Comparison of ENCODE assay signal across 8 mouse cellular contexts in genomic region chr3:108554587-108555312, GRCm38 (mm10). TPM values are rescaled to one million over a fixed set of nuclear protein-coding genes. Genes with fewer than 3 reads are reported as not detected.
DNase-seq lines count a peak whose midpoint lies in the region; ATAC-seq lines count a peak whose summit lies in the region.

No protein-coding gene starts in this region.

- peak overlapping the region; percentile 76 for H3K4me3 ChIP-seq in hindbrain, embryonic 11.5 days (ENCODE audit: low read depth, low read length)

- peak overlapping the region; percentile 98 for H3K9ac ChIP-seq in hindbrain, embryonic 11.5 days (ENCODE audit: low read depth, low read length)

- peak; percentile 97 for ATAC-seq in frontal cortex, adult (ENCODE audit: low TSS enrichment)
- peak; percentile 95 for ATAC-seq in hindbrain, embryonic 11.5 days (ENCODE audit: low FRiP score)

- 18% methylated on average over 22 of the region's 22 CpGs for WGBS in hindbrain, embryonic 11.5 days

- no peaks in the 10 kb centered on the region for H3K4me1 ChIP-seq in hindbrain, embryonic 11.5 days (replicated peaks; ENCODE audit: control insufficient read depth, insufficient read depth, low read length)

- DNase-seq in MN1 (ENCODE audit: low spot score) = peak; percentile 96
- peak; percentile 96 for DNase-seq in cerebellum, adult 9-10 months
- peak; percentile 96 for DNase-seq in hindbrain, embryonic 11.5 days (ENCODE audit: low spot score)
- DNase-seq in layer of hippocampus, postnatal 10 days (ENCODE audit: low spot score in 2 of 2) = peak; percentile 92 to 94
- peak; percentile 97 for DNase-seq in lung, postnatal 10 days
- DNase-seq in ovary, postnatal 36 days (ENCODE audit: low spot score) = peak; percentile 85
- peak; percentile 93 for DNase-seq in thymus, postnatal 25 days

- no peaks in the 10 kb centered on the region for H3K27me3 ChIP-seq in hindbrain, embryonic 11.5 days (ENCODE audit: control insufficient read depth, insufficient read depth, low read length)

- no peaks in the 10 kb centered on the region for H3K36me3 ChIP-seq in hindbrain, embryonic 11.5 days (ENCODE audit: control insufficient read depth, insufficient read depth, low read length)

- peak overlapping the region; percentile 89 for H3K27ac ChIP-seq in hindbrain, embryonic 11.5 days (ENCODE audit: low read depth, low read length)

- no peaks in the 10 kb centered on the region for H3K9me3 ChIP-seq in hindbrain, embryonic 11.5 days (ENCODE audit: control insufficient read depth, low read length)

- peak overlapping the region; percentile 85 for H3K4me2 ChIP-seq in hindbrain, embryonic 11.5 days (replicated peaks; ENCODE audit: low read depth, low read length)

RNA-seq across cellular contexts. Expression of gene Tmem167b, which starts 7.5 kb away (rescaled TPM):
- 54.0 and 57.4 TPM in 2 replicates for polyA plus RNA-seq in hindbrain, embryonic 11.5 days (2014; fragmentation: Nextera tagmentation; extraction: Ambion mirVana)
- total RNA-seq in layer of hippocampus, postnatal 10 days (2021) = 10 to 100 TPM; 43.3 to 43.8 TPM

RNA-seq across cellular contexts. Expression of gene Taf13, which starts 16.7 kb away (rescaled TPM):
- polyA plus RNA-seq in hindbrain, embryonic 11.5 days (2014; fragmentation: Nextera tagmentation; extraction: Ambion mirVana) = 84.8 and 88.2 TPM in 2 replicates
- 10 to 100 TPM; 33.1 to 33.2 TPM for total RNA-seq in layer of hippocampus, postnatal 10 days (2021)

RNA-seq across cellular contexts. Expression of gene 5330417C22Rik, which starts 18.4 kb away (rescaled TPM):
- polyA plus RNA-seq in hindbrain, embryonic 11.5 days (2014; fragmentation: Nextera tagmentation; extraction: Ambion mirVana) = 3.0 and 3.5 TPM in 2 replicates
- total RNA-seq in layer of hippocampus, postnatal 10 days (2021) = 10 to 100 TPM; 16.8 to 22.0 TPM

RNA-seq across cellular contexts. Expression of gene 1700013F07Rik, which starts 20.8 kb away (rescaled TPM):
- 0.68 and 1.6 TPM in 2 replicates for polyA plus RNA-seq in hindbrain, embryonic 11.5 days (2014; fragmentation: Nextera tagmentation; extraction: Ambion mirVana)
- 1 to 10 TPM; 2.1 to 2.7 TPM for total RNA-seq in layer of hippocampus, postnatal 10 days (2021)

RNA-seq across cellular contexts. Expression of gene Wdr47, which starts 36.3 kb away (rescaled TPM):
- 50.4 and 55.2 TPM in 2 replicates for polyA plus RNA-seq in hindbrain, embryonic 11.5 days (2014; fragmentation: Nextera tagmentation; extraction: Ambion mirVana)
- total RNA-seq in layer of hippocampus, postnatal 10 days (2021) = 100 to 1,000 TPM; 130 to 141 TPM

Comparison
In these comparisons a context has a peak if more than half of its experiments do, and no peak if none do; other contexts are left out.
1. Peak in every context shown above with its lines: DNase-seq, ATAC-seq, H3K4me3 ChIP-seq and H3K27ac ChIP-seq.